8 mouse cellular contexts compared by ENCODE assay signal in the genomic region with DNA sequence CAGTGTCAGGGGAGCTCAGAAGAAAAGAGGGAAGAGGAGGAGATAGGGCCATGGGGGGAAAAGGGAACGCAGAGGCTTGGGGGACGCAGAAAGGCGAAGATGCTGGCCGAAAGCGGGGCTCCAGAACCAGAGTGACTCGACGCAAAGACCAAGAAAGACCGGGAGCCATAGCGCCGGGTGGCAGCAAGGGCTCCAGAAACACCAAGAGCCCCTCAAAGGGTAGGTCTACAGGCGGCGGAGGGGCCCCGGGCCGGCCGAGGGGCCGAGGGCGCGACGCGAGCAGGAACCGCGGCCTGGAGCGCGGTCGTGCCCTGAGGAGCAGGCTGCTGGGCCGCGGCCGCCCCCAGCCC. TPM values are rescaled to one million over a fixed set of nuclear protein-coding genes. Genes with fewer than 3 reads are reported as not detected.
A peak's percentile ranks its signal among the peaks of the same experiment; 100 is the strongest.
DNase-seq lines count a peak whose midpoint lies in the region; ATAC-seq and TF ChIP-seq lines count a peak whose summit lies in the region.

No protein-coding gene starts in this region.

- H3K36me3 ChIP-seq in kidney, embryonic 16.5 days (ENCODE audit: insufficient read depth, low read length) = peaks cover 33% of the 10 kb centered on the region
- H3K36me3 ChIP-seq in midbrain, postnatal 0 days (ENCODE audit: insufficient read depth, low read length) = peaks cover 31% of the 10 kb centered on the region

- ATAC-seq in kidney, embryonic 16.5 days (ENCODE audit: low FRiP score, low TSS enrichment) = no peak
- no peak for ATAC-seq in midbrain, postnatal 0 days (ENCODE audit: low FRiP score)
- ATAC-seq in granulocyte monocyte progenitor cell, adult 5-6 weeks (replicated peaks; ENCODE audit: poor library complexity, severe bottlenecking) = no peak

- TF ChIP-seq CTCF in cortical plate, adult 2 months (IDR thresholded peaks at IDR 0.05; ENCODE audit: extremely low read depth, insufficient read depth, low read length) = no peak
- no peak for TF ChIP-seq CTCF in midbrain, postnatal 0 days (IDR thresholded peaks at IDR 0.05)

- H3K27ac ChIP-seq in cortical plate, adult 2 months (ENCODE audit: insufficient read depth, low read length) = peak overlapping the region; percentile 96
- H3K27ac ChIP-seq in kidney, embryonic 16.5 days (ENCODE audit: low read length) = peak overlapping the region; percentile 100
- H3K27ac ChIP-seq in midbrain, postnatal 0 days (ENCODE audit: low read depth, low read length) = peak overlapping the region; percentile 96

- peak overlapping the region; percentile 98 for H3K4me2 ChIP-seq in kidney, embryonic 16.5 days (replicated peaks; ENCODE audit: low read depth, low read length)
- peak overlapping the region; percentile 85 for H3K4me2 ChIP-seq in midbrain, postnatal 0 days (ENCODE audit: low read depth, low read length, poor library complexity, severe bottlenecking)

- H3K27me3 ChIP-seq in kidney, embryonic 16.5 days (ENCODE audit: insufficient read depth, low read length) = no peaks in the 10 kb centered on the region
- H3K27me3 ChIP-seq in midbrain, postnatal 0 days (ENCODE audit: insufficient read depth, low read length) = no peaks in the 10 kb centered on the region

- H3K4me1 ChIP-seq in cortical plate, adult 2 months (ENCODE audit: control insufficient read depth, insufficient read depth, low read length) = peaks cover 7% of the 10 kb centered on the region
- H3K4me1 ChIP-seq in kidney, embryonic 16.5 days (ENCODE audit: insufficient read depth, low read length) = peaks cover 30% of the 10 kb centered on the region
- H3K4me1 ChIP-seq in midbrain, postnatal 0 days (ENCODE audit: insufficient read depth, low read length) = peaks cover 11% of the 10 kb centered on the region; the same call in 1 of the 2 replicates

- WGBS in kidney, embryonic 16.5 days = 0% methylated on average over 28 of the region's 28 CpGs
- under 1% methylated on average over 16 of the region's 28 CpGs for WGBS in midbrain, postnatal 0 days

- H3K4me3 ChIP-seq in cortical plate, adult 2 months (ENCODE audit: insufficient read depth, low read length) = peak overlapping the region; percentile 49
- peak overlapping the region; percentile 99 for H3K4me3 ChIP-seq in kidney, embryonic 16.5 days (ENCODE audit: low read length)
- peak overlapping the region; percentile 87 for H3K4me3 ChIP-seq in midbrain, postnatal 0 days (ENCODE audit: low read depth, low read length)

- peak overlapping the region; percentile 99 for H3K9ac ChIP-seq in kidney, embryonic 16.5 days (replicated peaks; ENCODE audit: low read length)
- peak overlapping the region; percentile 98 for H3K9ac ChIP-seq in midbrain, postnatal 0 days (replicated peaks; ENCODE audit: low read length, poor library complexity, severe bottlenecking)

- TF ChIP-seq POLR2A in cortical plate, adult 2 months (IDR thresholded peaks at IDR 0.05; ENCODE audit: extremely low read depth, insufficient read depth, low read length) = no peak

- no peaks in the 10 kb centered on the region for H3K9me3 ChIP-seq in kidney, embryonic 16.5 days (ENCODE audit: low read length)
- no peaks in the 10 kb centered on the region for H3K9me3 ChIP-seq in midbrain, postnatal 0 days (ENCODE audit: low read length)

- peak; percentile 49 for DNase-seq in kidney, adult 9 months
- DNase-seq in kidney, adult 18-20 months = no peak
- DNase-seq in midbrain, postnatal 0 days (ENCODE audit: low spot score) = no peak
- no peak for DNase-seq in embryo, embryonic 9.5 days (ENCODE audit: extremely low spot score)
- no peak for DNase-seq in thymus, postnatal 4 days

RNA-seq across cellular contexts. Expression of gene Prrc2a, which starts 0.5 kb away (rescaled TPM):
- 269 and 273 TPM in 2 replicates for polyA plus RNA-seq in cortical plate, adult 2 months (2012; rRNA removed)
- 166 and 215 TPM in 2 replicates for polyA plus RNA-seq in kidney, embryonic 16.5 days (2015; fragmentation: Nextera tagmentation; extraction: Ambion mirVana)
- 193 and 230 TPM in 2 replicates for total RNA-seq in midbrain, postnatal 0 days (2014; rRNA removed)
- 85.7 and 88.0 TPM in 2 replicates for polyA plus RNA-seq in midbrain, postnatal 0 days (2015; fragmentation: Nextera tagmentation; extraction: Ambion mirVana)
- total RNA-seq in granulocyte monocyte progenitor cell, adult 5-6 weeks (2014; fragmentation: Nextera tagmentation) = 254 and 306 TPM in 2 replicates
- total RNA-seq in granulocyte monocyte progenitor cell, adult 5-6 weeks (2017) = 43.2 and 67.9 TPM in 2 replicates

RNA-seq across cellular contexts. Expression of gene Aif1, which starts 11.7 kb away (rescaled TPM):
- polyA plus RNA-seq in cortical plate, adult 2 months (2012; rRNA removed) = 13.0 and 13.2 TPM in 2 replicates
- polyA plus RNA-seq in kidney, embryonic 16.5 days (2015; fragmentation: Nextera tagmentation; extraction: Ambion mirVana) = 8.3 and 9.2 TPM in 2 replicates
- total RNA-seq in midbrain, postnatal 0 days (2014; rRNA removed) = 1.8 and 4.1 TPM in 2 replicates
- 9.2 and 9.5 TPM in 2 replicates for polyA plus RNA-seq in midbrain, postnatal 0 days (2015; fragmentation: Nextera tagmentation; extraction: Ambion mirVana)
- total RNA-seq in granulocyte monocyte progenitor cell, adult 5-6 weeks (2014; fragmentation: Nextera tagmentation) = 15.1 and 20.8 TPM in 2 replicates
- 7.8 and 14.3 TPM in 2 replicates for total RNA-seq in granulocyte monocyte progenitor cell, adult 5-6 weeks (2017)

RNA-seq across cellular contexts. Expression of gene Lst1, which starts 24.0 kb away (rescaled TPM):
- 18.9 and 20.2 TPM in 2 replicates for polyA plus RNA-seq in cortical plate, adult 2 months (2012; rRNA removed)
- 10.7 and 12.8 TPM in 2 replicates for polyA plus RNA-seq in kidney, embryonic 16.5 days (2015; fragmentation: Nextera tagmentation; extraction: Ambion mirVana)
- 5.9 and 26.7 TPM in 2 replicates for total RNA-seq in midbrain, postnatal 0 days (2014; rRNA removed)
- polyA plus RNA-seq in midbrain, postnatal 0 days (2015; fragmentation: Nextera tagmentation; extraction: Ambion mirVana) = 7.8 and 12.0 TPM in 2 replicates
- total RNA-seq in granulocyte monocyte progenitor cell, adult 5-6 weeks (2014; fragmentation: Nextera tagmentation) = 78.7 and 89.0 TPM in 2 replicates
- total RNA-seq in granulocyte monocyte progenitor cell, adult 5-6 weeks (2017) = 55.5 and 115 TPM in 2 replicates

RNA-seq across cellular contexts. Expression of gene Bag6, which starts 29.2 kb away (rescaled TPM):
- 194 and 212 TPM in 2 replicates for polyA plus RNA-seq in cortical plate, adult 2 months (2012; rRNA removed)
- polyA plus RNA-seq in kidney, embryonic 16.5 days (2015; fragmentation: Nextera tagmentation; extraction: Ambion mirVana) = 56.4 TPM in 2 replicates
- total RNA-seq in midbrain, postnatal 0 days (2014; rRNA removed) = 330 and 339 TPM in 2 replicates
- polyA plus RNA-seq in midbrain, postnatal 0 days (2015; fragmentation: Nextera tagmentation; extraction: Ambion mirVana) = 62.3 and 68.9 TPM in 2 replicates
- total RNA-seq in granulocyte monocyte progenitor cell, adult 5-6 weeks (2014; fragmentation: Nextera tagmentation) = 93.9 and 111 TPM in 2 replicates
- total RNA-seq in granulocyte monocyte progenitor cell, adult 5-6 weeks (2017) = 68.8 and 74.0 TPM in 2 replicates

RNA-seq across cellular contexts. Expression of gene Ltb, which starts 30.0 kb away (rescaled TPM):
- 0.71 and 1.5 TPM in 2 replicates for polyA plus RNA-seq in cortical plate, adult 2 months (2012; rRNA removed)
- 0.66 and 1.2 TPM in 2 replicates for polyA plus RNA-seq in kidney, embryonic 16.5 days (2015; fragmentation: Nextera tagmentation; extraction: Ambion mirVana)
- 1.4 and 2.1 TPM in 2 replicates for total RNA-seq in midbrain, postnatal 0 days (2014; rRNA removed)
- 1.0 and 1.6 TPM in 2 replicates for polyA plus RNA-seq in midbrain, postnatal 0 days (2015; fragmentation: Nextera tagmentation; extraction: Ambion mirVana)
- 1.6 TPM in 1 of 2 replicates, not detected in the other for total RNA-seq in granulocyte monocyte progenitor cell, adult 5-6 weeks (2014; fragmentation: Nextera tagmentation)
- 0.41 and 0.99 TPM in 2 replicates for total RNA-seq in granulocyte monocyte progenitor cell, adult 5-6 weeks (2017)

Comparison
In these comparisons a context has a peak if more than half of its experiments do, and no peak if none do; other contexts are left out.
1. H3K4me3 ChIP-seq: peak in every context shown above with its lines; median percentile 99 in kidney, embryonic 16.5 days; 87 in midbrain, postnatal 0 days; 49 in cortical plate, adult 2 months.